14 mouse cellular contexts compared by ENCODE assay signal in the genomic region with DNA sequence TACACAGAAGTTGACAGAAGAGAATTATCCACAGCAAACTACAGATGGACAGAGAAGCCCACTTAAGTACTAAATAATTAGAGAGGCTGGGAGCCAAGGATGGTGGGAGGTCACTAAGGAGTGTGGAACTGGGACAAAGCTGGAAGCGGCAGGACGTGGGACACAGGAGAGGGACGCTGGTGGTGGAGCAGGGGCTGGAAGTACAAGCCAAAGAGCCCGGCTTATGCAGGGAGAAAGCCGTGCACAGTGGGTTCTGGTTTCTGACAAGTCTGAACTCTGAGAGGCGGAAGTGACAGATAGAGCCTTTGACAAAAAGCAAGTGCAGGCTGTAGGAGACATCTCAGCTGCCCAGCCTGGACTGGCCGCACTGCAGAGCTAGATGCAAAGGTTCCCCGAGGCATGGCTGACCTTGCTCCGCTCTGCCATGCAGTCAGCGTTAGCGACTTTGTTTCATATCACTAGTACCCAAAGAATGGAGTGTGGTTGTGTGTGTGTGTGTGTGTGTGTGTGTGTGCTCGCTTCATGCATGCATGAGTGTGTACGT.
DNase-seq lines count a peak whose midpoint lies in the region; ATAC-seq and TF ChIP-seq lines count a peak whose summit lies in the region.
"Had no signal": no experiment of that assay in that cellular context is flagged by ENCODE, and none has a peak within 500 bp of the region (broad histone marks: within the 10 kb centered on the region; RNA-seq: fewer than 3 reads in every experiment).

No protein-coding gene starts in this region.

- H3K9ac ChIP-seq in forebrain, embryonic 14.5 days (ENCODE audit: low read length), result no peak overlapping the region
- H3K9ac ChIP-seq in forebrain, embryonic 11.5 days (ENCODE audit: low read length), result no peak overlapping the region
- H3K9ac ChIP-seq in kidney, embryonic 15.5 days, result no peak overlapping the region
- H3K9ac ChIP-seq: hindbrain, embryonic 12.5 days; neural tube, embryonic 13.5 days had no signal

- no peaks in the 10 kb centered on the region for H3K36me3 ChIP-seq in forebrain, embryonic 14.5 days (ENCODE audit: control insufficient read depth, insufficient read depth, low read length)
- H3K36me3 ChIP-seq in forebrain, embryonic 11.5 days (ENCODE audit: control insufficient read depth, insufficient read depth, low read length), result no peaks in the 10 kb centered on the region
- H3K36me3 ChIP-seq in kidney, embryonic 15.5 days, result 0 out of 2 replicates have a peak, but pooled peaks cover 3% of the 10 kb centered on the region
- H3K36me3 ChIP-seq in testis, adult 2 months (ENCODE audit: control insufficient read depth, insufficient read depth, low read length), result no peaks in the 10 kb centered on the region
- H3K36me3 ChIP-seq: hindbrain, embryonic 12.5 days; neural tube, embryonic 13.5 days had no signal

- H3K4me3 ChIP-seq in forebrain, embryonic 14.5 days (ENCODE audit: low read depth, low read length), result no peak overlapping the region
- no peak overlapping the region for H3K4me3 ChIP-seq in forebrain, embryonic 11.5 days (ENCODE audit: low read depth, low read length)
- no peak overlapping the region for H3K4me3 ChIP-seq in kidney, embryonic 15.5 days (replicated peaks)
- no peak overlapping the region for H3K4me3 ChIP-seq in testis, adult 2 months (ENCODE audit: control insufficient read depth, low read depth, low read length)
- H3K4me3 ChIP-seq: hindbrain, embryonic 12.5 days; neural tube, embryonic 13.5 days had no signal

- TF ChIP-seq POLR2A in testis, adult 2 months (IDR thresholded peaks at IDR 0.05; ENCODE audit: control insufficient read depth, low read depth, low read length), result no peak

- H3K4me2 ChIP-seq in forebrain, embryonic 14.5 days (ENCODE audit: low read length), result no peak overlapping the region
- H3K4me2 ChIP-seq in forebrain, embryonic 11.5 days (ENCODE audit: low read depth, low read length, severe bottlenecking), result no peak overlapping the region
- no peak overlapping the region for H3K4me2 ChIP-seq in kidney, embryonic 15.5 days
- H3K4me2 ChIP-seq: hindbrain, embryonic 12.5 days; neural tube, embryonic 13.5 days had no signal

- peak overlapping the region; percentile 17; the same call in 1 of the 2 replicates for H3K27ac ChIP-seq in forebrain, embryonic 14.5 days (ENCODE audit: low read depth, low read length)
- H3K27ac ChIP-seq in forebrain, embryonic 11.5 days (ENCODE audit: low read depth, low read length), result no peak overlapping the region
- peak overlapping the region; percentile 23; the same call in 1 of the 2 replicates for H3K27ac ChIP-seq in kidney, embryonic 15.5 days
- peak overlapping the region; percentile 78; the same call in 1 of the 2 replicates for H3K27ac ChIP-seq in testis, adult 2 months (ENCODE audit: control insufficient read depth, insufficient read depth, low read depth, low read length)
- H3K27ac ChIP-seq: hindbrain, embryonic 12.5 days; neural tube, embryonic 13.5 days had no signal

- 0 out of 2 replicates have a peak, but pooled peaks have one; percentile 12 for ATAC-seq in forebrain, embryonic 14.5 days
- ATAC-seq in forebrain, embryonic 11.5 days (replicated peaks; ENCODE audit: low FRiP score), result no peak
- no peak for ATAC-seq in kidney, embryonic 15.5 days (replicated peaks; ENCODE audit: low FRiP score)
- ATAC-seq: activated CD4-positive, CD25-positive, alpha-beta regulatory T cell, adult 4 months had no signal

- no peaks in the 10 kb centered on the region for H3K27me3 ChIP-seq in forebrain, embryonic 14.5 days (replicated peaks; ENCODE audit: control insufficient read depth, insufficient read depth, low read length)
- no peaks in the 10 kb centered on the region for H3K27me3 ChIP-seq in forebrain, embryonic 11.5 days (ENCODE audit: control insufficient read depth, insufficient read depth, low read length)
- H3K27me3 ChIP-seq in kidney, embryonic 15.5 days, result no peaks in the 10 kb centered on the region
- no peaks in the 10 kb centered on the region for H3K27me3 ChIP-seq in testis, adult 2 months (ENCODE audit: control insufficient read depth, insufficient read depth, low read length)
- H3K27me3 ChIP-seq: hindbrain, embryonic 12.5 days; neural tube, embryonic 13.5 days had no signal

- no peak for TF ChIP-seq CTCF in testis, adult 2 months (IDR thresholded peaks at IDR 0.05; ENCODE audit: control insufficient read depth, insufficient read depth, insufficient replicate concordance, low read depth, low read length)

- H3K4me1 ChIP-seq in forebrain, embryonic 14.5 days (ENCODE audit: control insufficient read depth, insufficient read depth, low read length), result no peaks in the 10 kb centered on the region
- H3K4me1 ChIP-seq in forebrain, embryonic 11.5 days (replicated peaks; ENCODE audit: control insufficient read depth, insufficient read depth, low read length), result no peaks in the 10 kb centered on the region; the same call in 1 of the 2 replicates
- H3K4me1 ChIP-seq in kidney, embryonic 15.5 days, result peaks cover 35% of the 10 kb centered on the region
- H3K4me1 ChIP-seq in testis, adult 2 months (ENCODE audit: control insufficient read depth, insufficient read depth, low read length), result 0 out of 2 replicates have a peak, but pooled peaks cover 2% of the 10 kb centered on the region

- 62% methylated on average over 13 of the region's 13 CpGs for WGBS in forebrain, embryonic 14.5 days
- 81% methylated on average over 13 of the region's 13 CpGs for WGBS in forebrain, embryonic 11.5 days
- WGBS in kidney, embryonic 15.5 days, result 69% methylated on average over 13 of the region's 13 CpGs

- H3K9me3 ChIP-seq in forebrain, embryonic 14.5 days (replicated peaks; ENCODE audit: control insufficient read depth, low read length), result no peaks in the 10 kb centered on the region
- H3K9me3 ChIP-seq in forebrain, embryonic 11.5 days (ENCODE audit: control insufficient read depth, low read length), result no peaks in the 10 kb centered on the region
- no peaks in the 10 kb centered on the region for H3K9me3 ChIP-seq in kidney, embryonic 15.5 days (replicated peaks)
- H3K9me3 ChIP-seq: neural tube, embryonic 13.5 days had no signal

- no peak for DNase-seq in forebrain, embryonic 14.5 days (ENCODE audit: low spot score)
- no peak for DNase-seq in forebrain, embryonic 11.5 days (ENCODE audit: low spot score)
- DNase-seq in kidney, adult 9 months, result no peak
- DNase-seq in testis, postnatal 10 days (ENCODE audit: low spot score), result no peak
- no peak for DNase-seq in layer of hippocampus, postnatal 25 days (ENCODE audit: extremely low spot score in 1 of 2, low spot score in 1 of 2)
- DNase-seq in spleen, postnatal 10 days (ENCODE audit: low spot score in 2 of 2), result no peak
- DNase-seq: cerebellum, adult 9-11 months; midbrain, embryonic 14.5 days; thymus, postnatal 4 days had no signal
